Mouse (Mus musculus): ENCODE measurements around the gene Aldh4a1. TPM values are rescaled to one million over a fixed set of nuclear protein-coding genes. Genes with fewer than 3 reads are reported as not detected.
A peak's percentile ranks its signal among the peaks of the same experiment; 100 is the strongest.

Gene Aldh4a1
- polyA plus RNA-seq, 1 experiment from 2014 or later = 18.8 TPM

DNA sequence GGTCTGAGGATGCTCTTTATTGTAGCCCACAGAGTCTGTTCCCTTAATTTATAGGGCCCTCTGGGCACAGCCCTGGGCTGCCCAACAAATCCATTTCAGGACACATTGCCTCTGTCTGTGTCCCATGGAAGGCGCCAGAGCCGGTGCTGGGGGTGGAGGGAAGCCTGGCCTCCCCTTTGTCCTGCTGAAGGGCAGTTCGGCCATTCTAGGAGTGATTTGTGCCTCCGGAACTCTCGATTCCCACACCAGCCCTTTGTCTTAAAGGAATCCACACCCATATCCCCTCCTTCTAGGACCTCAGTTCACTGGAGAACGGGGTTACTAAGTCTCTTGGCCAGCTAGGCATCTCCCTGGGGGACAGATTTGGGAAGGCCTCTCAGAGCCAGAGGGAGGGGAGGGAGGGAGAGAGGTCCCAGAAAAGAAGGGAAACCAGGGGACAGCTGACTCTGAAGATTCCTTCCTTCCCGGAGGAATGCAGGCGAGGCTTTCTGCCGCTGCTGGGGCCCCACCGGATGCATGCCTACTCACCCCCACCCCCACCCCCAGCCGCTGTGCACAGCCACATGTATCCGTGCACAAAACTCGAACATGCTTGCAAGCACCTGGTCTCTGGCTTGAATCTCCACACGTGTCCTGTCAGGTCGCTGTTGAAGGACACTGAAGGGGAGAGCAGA is 41.9 kb upstream of the Aldh4a1 start:
- WGBS = 4% methylated on average over 15 of the region's 15 CpGs
- peak overlapping the region; percentile 32 for H3K4me3 ChIP-seq
- ATAC-seq (ENCODE audit: extremely low read depth, insufficient number of reproducible peaks, low FRiP score, low TSS enrichment) = no peak
- peak overlapping the region; percentile 90 for H3K27ac ChIP-seq (replicated peaks)
- H3K36me3 ChIP-seq = no peaks in the 10 kb centered on the region
- no peaks in the 10 kb centered on the region for H3K9me3 ChIP-seq
- H3K9ac ChIP-seq = peak overlapping the region; percentile 84
- peaks cover 99% of the 10 kb centered on the region for H3K4me1 ChIP-seq
- no peaks in the 10 kb centered on the region for H3K27me3 ChIP-seq (replicated peaks)
- peak overlapping the region; percentile 78 for H3K4me2 ChIP-seq

DNA sequence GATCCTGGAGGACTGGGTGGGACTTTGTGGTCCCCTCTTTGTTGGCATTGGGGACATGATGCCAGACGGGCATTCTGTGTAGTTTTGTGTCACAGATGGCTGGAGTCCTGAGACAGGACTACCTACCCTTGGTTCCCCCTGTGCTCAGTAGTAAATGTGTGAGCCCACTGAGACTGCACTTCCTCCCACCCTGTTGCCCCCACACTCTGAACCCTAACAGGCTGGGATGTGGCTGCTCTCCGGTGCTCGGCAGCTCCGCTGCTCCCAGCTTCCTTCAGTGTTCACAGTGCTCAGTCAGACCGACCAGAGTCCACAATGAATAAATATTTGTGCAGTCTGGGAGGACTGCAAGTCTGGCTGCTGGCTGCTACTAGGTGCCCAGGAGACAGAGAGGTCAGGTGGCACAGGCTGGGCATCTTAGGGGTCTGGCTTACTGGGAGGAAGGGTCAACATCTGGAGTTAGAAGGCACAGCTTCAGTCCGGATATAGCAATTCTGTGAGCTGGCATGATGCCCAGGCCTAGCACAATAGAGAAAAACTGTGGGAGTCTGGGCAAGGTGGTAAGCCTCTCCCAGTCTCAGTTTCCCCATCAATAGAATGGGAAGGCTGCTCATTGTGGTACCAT is 41.1 kb upstream of the Aldh4a1 start:
- Histone ChIP-seq H3K4me1 (peaks cover 99% of the 10 kb centered on the region), H3K36me3 (no peaks in the 10 kb centered on the region), H3K4me3 (peak overlapping the region; percentile 32), H3K9me3 (no peaks in the 10 kb centered on the region), H3K27ac (replicated peaks) (peak overlapping the region; percentile 90), H3K9ac (peak overlapping the region; percentile 84), H3K4me2 (peak overlapping the region; percentile 78), H3K27me3 (replicated peaks) (no peaks in the 10 kb centered on the region)
- no peak for ATAC-seq (ENCODE audit: extremely low read depth, insufficient number of reproducible peaks, low FRiP score, low TSS enrichment)
- 30% methylated on average over 6 of the region's 6 CpGs for WGBS

DNA sequence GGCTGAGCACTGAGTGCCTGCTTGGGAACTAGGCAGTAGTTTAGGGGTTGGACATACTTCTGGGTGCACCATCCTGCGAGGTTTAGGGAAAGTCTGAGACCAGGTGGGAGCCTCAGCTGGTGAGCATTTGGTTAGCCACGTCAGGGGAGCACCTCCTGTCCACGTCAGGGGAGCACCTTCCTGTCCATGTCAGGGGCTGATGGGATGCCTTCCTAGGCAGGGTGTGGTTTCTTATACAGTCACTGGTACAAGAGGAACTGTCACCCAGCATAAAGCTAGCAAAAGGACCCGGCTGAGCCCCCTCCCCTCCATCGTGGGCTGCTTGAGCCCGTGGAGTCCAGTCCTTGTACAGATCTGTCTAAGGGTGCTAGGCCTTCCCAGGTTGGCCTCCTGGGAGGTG is 40.3 kb upstream of the Aldh4a1 start:
- Histone ChIP-seq H3K4me2 (no peak overlapping the region), H3K9me3 (no peaks in the 10 kb centered on the region), H3K4me3 (no peak overlapping the region), H3K27ac (replicated peaks) (0 out of 2 replicates have a peak overlapping the region, but pooled peaks have one; percentile 90), H3K9ac (0 out of 2 replicates have a peak overlapping the region, but pooled peaks have one; percentile 28), H3K4me1 (peaks cover 99% of the 10 kb centered on the region), H3K36me3 (no peaks in the 10 kb centered on the region), H3K27me3 (replicated peaks) (no peaks in the 10 kb centered on the region)
- 69% methylated on average over 6 of the region's 6 CpGs for WGBS
- ATAC-seq (ENCODE audit: extremely low read depth, insufficient number of reproducible peaks, low FRiP score, low TSS enrichment) = no peak

DNA sequence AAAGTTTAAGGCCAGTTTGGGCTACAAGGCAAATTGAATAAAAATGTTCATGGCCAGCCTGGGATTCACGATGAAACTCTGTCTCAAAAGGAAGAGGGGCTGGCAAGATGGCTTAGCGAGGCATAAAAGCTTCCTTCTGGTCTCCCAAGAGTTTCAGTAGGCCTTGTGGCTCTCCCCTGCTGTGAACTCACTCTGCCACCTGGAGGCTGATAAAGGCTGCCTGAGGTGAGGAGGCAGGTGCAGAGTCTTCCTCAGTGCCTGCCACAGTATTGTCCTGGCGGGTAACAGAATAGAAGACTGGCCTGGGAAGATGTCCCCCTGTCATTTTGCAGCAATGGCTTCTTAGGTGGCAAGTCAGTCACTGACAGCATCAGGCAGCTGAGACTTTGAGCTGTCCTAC is 39.8 kb upstream of the Aldh4a1 start:
- WGBS = 68% methylated on average over 3 of the region's 3 CpGs
- H3K27ac ChIP-seq (replicated peaks) = no peak overlapping the region
- no peak overlapping the region for H3K4me3 ChIP-seq
- H3K27me3 ChIP-seq (replicated peaks) = no peaks in the 10 kb centered on the region
- no peaks in the 10 kb centered on the region for H3K36me3 ChIP-seq
- ATAC-seq (ENCODE audit: extremely low read depth, insufficient number of reproducible peaks, low FRiP score, low TSS enrichment) = no peak
- H3K9me3 ChIP-seq = no peaks in the 10 kb centered on the region
- H3K9ac ChIP-seq = peak overlapping the region; percentile 11; the same call in 1 of the 2 replicates
- no peak overlapping the region for H3K4me2 ChIP-seq
- H3K4me1 ChIP-seq = peaks cover 100% of the 10 kb centered on the region

DNA sequence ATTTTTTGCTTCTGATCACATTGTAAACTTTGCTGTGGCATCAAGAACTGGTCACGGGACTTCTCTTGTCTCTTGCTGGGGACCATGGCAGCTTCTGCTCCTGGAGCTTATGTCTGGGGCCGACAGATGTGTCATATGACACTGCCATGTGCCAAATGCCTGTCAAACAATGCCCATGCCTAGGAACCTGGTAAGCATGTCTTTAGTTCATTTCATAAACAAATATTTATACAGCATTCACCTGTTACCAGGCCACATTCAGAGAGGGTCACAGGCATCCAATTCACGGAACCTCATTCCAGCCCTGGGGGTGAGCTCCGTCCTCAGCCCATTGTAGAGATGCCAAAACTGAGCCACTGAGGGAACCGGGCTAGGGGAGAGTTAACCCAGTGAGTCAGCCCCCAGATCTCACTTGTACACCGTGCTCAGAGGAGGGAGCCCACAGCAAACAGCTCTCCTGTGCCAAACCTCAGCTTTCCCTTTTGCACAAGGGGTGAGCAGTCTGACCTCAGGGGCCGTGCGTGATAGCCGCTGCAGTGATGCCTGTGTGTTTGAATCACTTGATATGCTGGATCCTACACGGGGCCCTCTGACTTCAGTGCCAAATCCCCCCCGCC is 38.9 kb upstream of the Aldh4a1 start:
- H3K36me3 ChIP-seq = no peaks in the 10 kb centered on the region
- no peaks in the 10 kb centered on the region for H3K9me3 ChIP-seq
- peaks cover 93% of the 10 kb centered on the region for H3K4me1 ChIP-seq
- H3K27me3 ChIP-seq (replicated peaks) = no peaks in the 10 kb centered on the region
- no peak overlapping the region for H3K4me3 ChIP-seq
- WGBS = 68% methylated on average over 11 of the region's 11 CpGs
- no peak overlapping the region for H3K4me2 ChIP-seq
- 0 out of 2 replicates have a peak overlapping the region, but pooled peaks have one; percentile 8 for H3K27ac ChIP-seq (replicated peaks)
- no peak for ATAC-seq (ENCODE audit: extremely low read depth, insufficient number of reproducible peaks, low FRiP score, low TSS enrichment)
- H3K9ac ChIP-seq = peak overlapping the region; percentile 47; the same call in 1 of the 2 replicates

DNA sequence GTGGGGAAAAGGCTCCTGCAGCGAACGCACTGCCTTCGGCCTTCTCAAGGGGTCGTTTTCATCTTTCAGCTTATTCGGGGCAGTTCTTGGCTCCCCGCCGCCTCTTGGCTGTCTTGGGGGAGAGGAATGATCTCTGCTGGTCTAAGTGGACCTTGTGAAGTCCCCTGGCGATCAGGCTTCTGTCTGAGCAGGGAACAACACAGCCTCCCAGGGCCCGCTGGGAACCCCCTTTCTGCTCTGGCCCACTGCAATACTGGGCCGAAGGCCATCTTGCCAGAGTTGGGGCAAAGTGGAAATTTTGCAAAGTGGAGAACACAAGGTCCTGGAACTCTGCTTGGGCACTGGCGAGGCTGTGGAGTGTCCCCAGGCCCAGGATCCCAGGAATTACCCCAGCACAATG is 38.0 kb upstream of the Aldh4a1 start:
- Histone ChIP-seq H3K9ac (0 out of 2 replicates have a peak overlapping the region, but pooled peaks have one; percentile 28), H3K4me3 (no peak overlapping the region), H3K27ac (replicated peaks) (no peak overlapping the region), H3K27me3 (replicated peaks) (no peaks in the 10 kb centered on the region), H3K4me2 (no peak overlapping the region), H3K9me3 (no peaks in the 10 kb centered on the region), H3K36me3 (no peaks in the 10 kb centered on the region), H3K4me1 (peaks cover 88% of the 10 kb centered on the region)
- WGBS = 82% methylated on average over 11 of the region's 11 CpGs
- no peak for ATAC-seq (ENCODE audit: extremely low read depth, insufficient number of reproducible peaks, low FRiP score, low TSS enrichment)

DNA sequence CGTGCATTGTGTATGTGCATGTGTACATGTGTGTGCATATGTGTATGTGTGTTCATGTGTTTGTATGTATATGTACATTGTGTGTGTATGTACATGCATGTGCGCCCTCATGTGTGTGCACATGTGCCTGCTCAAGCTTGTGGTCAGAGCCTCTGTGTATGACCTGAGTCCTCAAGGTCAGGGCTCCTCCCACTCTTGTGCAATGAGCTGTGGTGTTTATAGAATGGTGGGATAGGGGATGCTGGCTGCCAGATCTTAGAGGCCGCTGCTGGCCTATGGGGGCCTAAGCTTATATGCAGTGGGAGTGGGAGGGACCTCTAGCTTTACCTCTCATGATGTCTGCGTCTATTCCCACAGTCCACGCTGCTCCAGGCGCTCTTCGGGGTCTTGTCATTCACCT is 37.0 kb upstream of the Aldh4a1 start:
- Histone ChIP-seq H3K9ac (0 out of 2 replicates have a peak overlapping the region, but pooled peaks have one; percentile 40), H3K4me2 (no peak overlapping the region), H3K9me3 (no peaks in the 10 kb centered on the region), H3K27me3 (replicated peaks) (no peaks in the 10 kb centered on the region), H3K4me1 (peaks cover 85% of the 10 kb centered on the region), H3K36me3 (no peaks in the 10 kb centered on the region), H3K4me3 (no peak overlapping the region), H3K27ac (replicated peaks) (no peak overlapping the region)
- ATAC-seq (ENCODE audit: extremely low read depth, insufficient number of reproducible peaks, low FRiP score, low TSS enrichment) = no peak
- 77% methylated on average over 7 of the region's 7 CpGs for WGBS

DNA sequence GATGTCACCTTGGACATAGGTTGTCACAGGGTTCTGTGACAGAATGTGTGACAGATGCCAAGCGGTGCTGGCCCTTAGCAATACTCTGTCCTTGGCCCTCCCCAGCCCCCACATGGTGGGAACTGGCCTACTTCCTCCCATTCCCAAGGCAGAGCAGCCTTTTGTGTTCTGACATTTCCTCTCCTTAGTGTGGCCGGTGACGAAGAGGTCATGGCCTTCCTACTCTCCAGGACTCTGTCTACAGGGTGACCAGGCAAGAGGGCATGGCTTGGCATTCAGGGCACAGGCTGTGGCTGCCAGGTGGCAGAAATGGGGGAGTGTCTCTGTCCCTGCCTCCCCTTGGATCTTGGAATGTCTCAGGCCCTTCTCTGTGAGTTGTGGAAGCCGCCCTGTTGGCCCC is 35.3 kb upstream of the Aldh4a1 start:
- no peaks in the 10 kb centered on the region for H3K27me3 ChIP-seq (replicated peaks)
- 0 out of 2 replicates have a peak overlapping the region, but pooled peaks have one; percentile 3 for H3K9ac ChIP-seq
- H3K27ac ChIP-seq (replicated peaks) = no peak overlapping the region; the same call in 1 of the 2 replicates
- H3K4me1 ChIP-seq = peaks cover 70% of the 10 kb centered on the region
- H3K36me3 ChIP-seq = no peaks in the 10 kb centered on the region
- no peak overlapping the region for H3K4me3 ChIP-seq
- H3K9me3 ChIP-seq = no peaks in the 10 kb centered on the region
- 57% methylated on average over 4 of the region's 4 CpGs for WGBS
- H3K4me2 ChIP-seq = no peak overlapping the region
- no peak for ATAC-seq (ENCODE audit: extremely low read depth, insufficient number of reproducible peaks, low FRiP score, low TSS enrichment)

DNA sequence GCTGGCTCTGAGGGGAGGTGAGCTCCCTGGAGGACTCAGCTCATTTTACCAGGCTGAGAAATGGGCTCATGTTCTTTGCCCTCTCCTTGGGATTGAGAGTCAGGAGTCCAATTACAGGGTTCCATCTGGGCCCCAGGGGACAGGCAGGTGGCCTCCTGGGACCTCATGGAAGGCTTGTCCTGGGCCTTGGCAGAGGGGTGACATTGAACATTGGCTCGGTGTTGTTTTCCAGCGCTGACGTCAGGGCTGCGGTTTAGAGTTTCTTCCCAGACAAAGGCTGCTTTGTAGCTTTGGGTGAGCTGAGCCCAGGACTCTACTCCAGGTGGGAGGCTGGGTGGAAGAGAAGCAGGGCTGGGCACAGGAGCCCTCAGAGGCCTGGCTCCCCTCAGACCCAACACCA is 34.9 kb upstream of the Aldh4a1 start:
- Histone ChIP-seq H3K27ac (replicated peaks) (no peak overlapping the region; the same call in 1 of the 2 replicates), H3K27me3 (replicated peaks) (no peaks in the 10 kb centered on the region), H3K36me3 (no peaks in the 10 kb centered on the region), H3K4me2 (no peak overlapping the region), H3K9ac (no peak overlapping the region), H3K4me3 (no peak overlapping the region), H3K9me3 (no peaks in the 10 kb centered on the region), H3K4me1 (peaks cover 68% of the 10 kb centered on the region)
- WGBS = 81% methylated on average over 4 of the region's 4 CpGs
- no peak for ATAC-seq (ENCODE audit: extremely low read depth, insufficient number of reproducible peaks, low FRiP score, low TSS enrichment)

DNA sequence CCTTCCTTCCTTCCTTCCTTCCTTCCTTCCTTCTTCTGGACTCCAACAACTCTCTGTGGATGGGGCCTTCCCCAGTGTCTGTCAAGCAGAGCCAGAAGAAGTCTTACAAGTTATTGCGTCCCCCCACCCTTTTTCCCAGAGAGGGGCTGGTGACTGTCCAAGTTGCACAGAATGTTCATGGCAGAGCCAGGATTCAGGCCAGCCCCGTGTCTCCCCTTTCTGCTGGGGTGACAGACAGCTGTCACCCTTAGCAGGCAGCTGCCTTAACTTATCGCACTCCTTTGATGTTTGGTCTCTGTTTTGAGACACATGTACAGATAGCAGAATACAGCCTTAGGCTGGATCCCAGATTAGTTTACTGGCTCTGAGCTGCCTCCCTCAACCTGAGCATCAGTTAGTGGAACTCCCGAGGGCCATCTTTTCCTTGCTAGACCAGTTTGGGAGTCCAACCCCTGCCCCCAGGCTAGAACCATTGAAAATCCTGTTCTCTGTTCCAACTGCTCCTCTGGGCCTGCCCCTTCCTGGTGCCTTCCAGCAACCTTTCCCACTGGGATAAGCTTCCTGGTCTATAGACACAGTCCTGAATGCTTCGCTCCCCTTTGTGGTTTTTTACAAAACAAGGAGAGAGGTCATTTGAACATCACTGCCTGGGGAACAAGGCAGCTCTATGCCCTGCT is 33.2 kb upstream of the Aldh4a1 start:
- H3K27me3 ChIP-seq (replicated peaks) = no peaks in the 10 kb centered on the region
- H3K27ac ChIP-seq (replicated peaks) = no peak overlapping the region
- H3K4me2 ChIP-seq = no peak overlapping the region
- H3K4me3 ChIP-seq = no peak overlapping the region
- 55% methylated on average over 5 of the region's 5 CpGs for WGBS
- H3K4me1 ChIP-seq = peaks cover 51% of the 10 kb centered on the region
- H3K9me3 ChIP-seq = no peaks in the 10 kb centered on the region
- no peaks in the 10 kb centered on the region for H3K36me3 ChIP-seq
- no peak overlapping the region; the same call in 1 of the 2 replicates for H3K9ac ChIP-seq
- ATAC-seq (ENCODE audit: extremely low read depth, insufficient number of reproducible peaks, low FRiP score, low TSS enrichment) = no peak

DNA sequence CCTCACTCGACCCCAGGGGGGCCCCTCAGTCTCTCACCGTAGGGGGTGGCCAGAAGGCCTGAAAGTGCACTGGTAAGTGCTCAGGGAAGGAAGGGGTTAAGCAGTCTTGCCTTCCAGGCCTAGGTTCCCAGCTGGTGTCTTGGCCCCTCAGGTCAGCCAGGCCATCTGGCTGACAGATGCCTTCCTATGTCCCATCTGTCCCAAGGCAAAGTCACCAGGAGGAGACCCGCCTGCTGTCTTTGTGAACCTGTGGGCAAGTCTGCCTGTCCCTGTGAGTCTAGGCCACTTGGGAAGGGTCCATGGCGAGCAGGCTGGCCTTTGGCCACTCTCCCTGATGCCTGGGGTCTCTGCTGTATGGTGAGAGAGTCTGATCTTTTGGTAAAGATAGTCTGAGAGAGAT is 32.2 kb upstream of the Aldh4a1 start:
- WGBS = 46% methylated on average over 4 of the region's 4 CpGs
- Histone ChIP-seq H3K9me3 (no peaks in the 10 kb centered on the region), H3K9ac (peak overlapping the region; percentile 29; the same call in 1 of the 2 replicates), H3K4me2 (no peak overlapping the region), H3K36me3 (no peaks in the 10 kb centered on the region), H3K4me1 (peaks cover 47% of the 10 kb centered on the region), H3K27me3 (replicated peaks) (no peaks in the 10 kb centered on the region), H3K4me3 (no peak overlapping the region), H3K27ac (replicated peaks) (no peak overlapping the region)
- ATAC-seq (ENCODE audit: extremely low read depth, insufficient number of reproducible peaks, low FRiP score, low TSS enrichment) = no peak

Data from heart, embryonic 13.5 days (tissue).